Mouse (Mus musculus) limb, embryonic 12.5 days (tissue): ENCODE measurements at regions not wholly inside any gene's neighbourhood (a gene's known extent, or its start where the extent isn't known, plus 50 kb on each side); places are given as distances from the start of the nearest gene placed in this dataset.

Experiments
- ATAC-seq: fragments of 200-750 bp; cut with Nextera tagmentation; 2 replicates; pipeline ENCODE4 v1.8.0; 2017; ENCODE audit warnings: low read depth, moderate TSS enrichment; ENCODE audit not compliant: insufficient number of reproducible peaks, insufficient read depth, low FRiP score, low TSS enrichment
- H3K27ac ChIP-seq: fragments of 300-500 bp; sonication (generic); 2 replicates; pipeline ENCODE4 v1.5.1; 2016; ENCODE audit warnings: mild to moderate bottlenecking, moderate library complexity
- H3K27me3 ChIP-seq: fragments of 300-500 bp; sonication (generic); 2 replicates; pipeline ENCODE4 v1.6.1; 2016; ENCODE audit warnings: mild to moderate bottlenecking, moderate library complexity
- H3K36me3 ChIP-seq: fragments of 300-500 bp; sonication (generic); 2 replicates; pipeline ENCODE4 v1.6.1; 2016; ENCODE audit warnings: mild to moderate bottlenecking, moderate library complexity
- H3K4me1 ChIP-seq: fragments of 300-500 bp; sonication (generic); replicated peaks from 2 replicates; pipeline ENCODE4 v1.6.1; 2016
- H3K4me2 ChIP-seq: fragments of 300-500 bp; sonication (generic); 2 replicates; pipeline ENCODE4 v1.6.1; 2016; ENCODE audit warnings: mild to moderate bottlenecking, moderate library complexity
- H3K4me3 ChIP-seq: fragments of 300-500 bp; sonication (generic); replicated peaks from 2 replicates; pipeline ENCODE4 v1.5.1; 2016; ENCODE audit warnings: mild to moderate bottlenecking
- H3K9ac ChIP-seq: fragments of 300-500 bp; sonication (generic); replicated peaks from 2 replicates; pipeline ENCODE4 v1.6.1; 2016; ENCODE audit warnings: mild to moderate bottlenecking, moderate library complexity
- H3K9me3 ChIP-seq: fragments of 300-500 bp; sonication (generic); 2 replicates; pipeline ENCODE4 v1.6.1; 2016; ENCODE audit warnings: mild to moderate bottlenecking, moderate library complexity
- WGBS: fragments of 180-500 bp; shearing (Covaris S2); methylation state at CpG from one replicate; pipeline ENCODE4 v1.1.7; 2016; 5-methylcytosine and 5-hydroxymethylcytosine counted together

- no peak overlapping the region for H3K4me2 ChIP-seq
- peaks cover 16% of the 10 kb centered on the region for H3K4me1 ChIP-seq
- H3K27me3 ChIP-seq = no peaks in the 10 kb centered on the region
- 57% methylated on average over 7 of the region's 7 CpGs for WGBS
- peak; percentile 67; the same call in 1 of the 2 replicates for ATAC-seq
- no peaks in the 10 kb centered on the region for H3K36me3 ChIP-seq
- no peak overlapping the region for H3K27ac ChIP-seq
- H3K4me3 ChIP-seq = no peak overlapping the region
- no peak overlapping the region for H3K9ac ChIP-seq
- H3K9me3 ChIP-seq = no peaks in the 10 kb centered on the region
Measured at GRCm38 (mm10) chr5:138911769-138912710, 85.1 kb downstream of the Pdgfa start.

DNA sequence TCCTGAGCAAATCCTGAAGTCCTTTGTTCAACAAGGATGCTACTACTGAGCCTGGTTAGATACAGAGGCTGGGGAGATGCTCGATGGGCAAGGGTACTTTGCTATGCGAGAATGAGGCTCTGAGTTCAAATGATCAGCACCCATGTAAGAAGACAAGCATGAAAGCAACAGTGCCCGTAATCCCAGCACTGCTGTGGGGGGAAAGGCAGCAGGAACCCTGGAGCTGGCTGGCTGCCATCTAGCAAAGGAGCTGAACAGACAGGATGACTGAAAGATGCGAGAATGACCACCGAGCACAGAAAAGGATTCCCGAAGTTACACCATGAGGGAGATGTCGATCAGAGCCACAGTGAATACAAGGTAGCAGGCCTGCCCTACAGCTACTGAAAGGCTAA, 84.5 kb downstream of the Pdgfa start:
- Histone ChIP-seq H3K36me3 (no peaks in the 10 kb centered on the region), H3K9ac (no peak overlapping the region), H3K4me1 (peaks cover 16% of the 10 kb centered on the region), H3K27ac (no peak overlapping the region), H3K4me2 (no peak overlapping the region), H3K27me3 (no peaks in the 10 kb centered on the region), H3K9me3 (no peaks in the 10 kb centered on the region), H3K4me3 (no peak overlapping the region)
- no peak for ATAC-seq
- WGBS = 75% methylated on average over 7 of the region's 7 CpGs

GRCm38 (mm10) chr5:138915068-138915467, 82.1 kb downstream of the Pdgfa start:
- 10% methylated on average over 5 of the region's 5 CpGs for WGBS
- H3K27ac ChIP-seq = no peak overlapping the region
- H3K27me3 ChIP-seq = no peaks in the 10 kb centered on the region
- H3K4me3 ChIP-seq = no peak overlapping the region
- peaks cover 16% of the 10 kb centered on the region for H3K4me1 ChIP-seq
- H3K9ac ChIP-seq = no peak overlapping the region
- H3K9me3 ChIP-seq = no peaks in the 10 kb centered on the region
- ATAC-seq = no peak
- no peaks in the 10 kb centered on the region for H3K36me3 ChIP-seq
- no peak overlapping the region for H3K4me2 ChIP-seq

- no peak overlapping the region for H3K4me3 ChIP-seq
- H3K36me3 ChIP-seq = no peaks in the 10 kb centered on the region
- ATAC-seq = no peak
- no peaks in the 10 kb centered on the region for H3K9me3 ChIP-seq
- no peak overlapping the region for H3K9ac ChIP-seq
- 78% methylated on average over 4 of the region's 4 CpGs for WGBS
- H3K4me1 ChIP-seq = peaks cover 16% of the 10 kb centered on the region
- H3K27ac ChIP-seq = no peak overlapping the region
- H3K4me2 ChIP-seq = no peak overlapping the region
- no peaks in the 10 kb centered on the region for H3K27me3 ChIP-seq
Measured at GRCm38 (mm10) chr5:138915496-138915895, 81.7 kb downstream of the Pdgfa start.

GRCm38 (mm10) chr5:138920156-138920845, 76.9 kb downstream of the Pdgfa start:
- Histone ChIP-seq H3K36me3 (no peaks in the 10 kb centered on the region), H3K4me3 (no peak overlapping the region), H3K9ac (no peak overlapping the region), H3K27me3 (no peaks in the 10 kb centered on the region), H3K27ac (no peak overlapping the region), H3K4me1 (no peaks in the 10 kb centered on the region), H3K9me3 (no peaks in the 10 kb centered on the region), H3K4me2 (no peak overlapping the region)
- 65% methylated on average over 7 of the region's 7 CpGs for WGBS
- no peak for ATAC-seq

DNA sequence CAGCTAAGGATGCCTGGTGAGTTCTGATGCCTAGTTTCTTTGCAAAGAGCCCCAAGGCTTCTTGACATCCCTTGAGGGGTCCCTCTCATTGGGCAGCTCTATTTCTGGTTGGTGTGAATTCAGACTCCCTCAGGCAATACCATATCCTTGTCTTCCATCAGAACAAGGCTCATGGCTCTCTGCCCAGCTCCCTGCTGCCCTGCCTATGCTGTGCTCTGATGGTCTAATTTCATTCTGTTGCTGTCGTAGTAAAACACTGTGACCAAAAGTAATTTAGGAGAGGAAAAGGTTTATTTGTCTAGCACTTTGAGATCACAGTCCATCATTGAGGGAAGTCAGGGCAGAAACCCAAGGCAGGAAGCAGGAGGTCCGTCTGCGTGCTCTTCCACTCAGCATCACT, 75.1 kb downstream of the Pdgfa start:
- H3K27ac ChIP-seq = no peak overlapping the region
- 63% methylated on average over 3 of the region's 3 CpGs for WGBS

More for the DNA sequence above, 75.1 kb downstream of the Pdgfa start:
- H3K4me3 ChIP-seq = no peak overlapping the region
- no peaks in the 10 kb centered on the region for H3K4me1 ChIP-seq
- no peak overlapping the region for H3K4me2 ChIP-seq
- H3K9ac ChIP-seq = no peak overlapping the region
- no peaks in the 10 kb centered on the region for H3K36me3 ChIP-seq
- ATAC-seq = no peak
- H3K9me3 ChIP-seq = no peaks in the 10 kb centered on the region
- no peaks in the 10 kb centered on the region for H3K27me3 ChIP-seq
